Mouse (Mus musculus) lung, adult 2 months (tissue): Measurements from ENCODE around the gene Ms4a4b. TPM values are rescaled to one million over a fixed set of nuclear protein-coding genes. Genes with fewer than 3 reads are reported as not detected.
"Not testable (repeated sequence)": the region's sequence is repeated elsewhere in the genome, so short reads cannot be mapped to it uniquely, and the experiment has no call there.

ENCODE experiments used
- DNase-seq: peaks from one replicate; pipeline ENCODE4 v3.0.0; 2022
- H3K4me1 ChIP-seq: fragments of 200-500 bp; 2 replicates; pipeline ENCODE4 v1.6.1; 2011; ENCODE audit warnings: low read length; ENCODE audit not compliant: control insufficient read depth, insufficient read depth
- H3K4me3 ChIP-seq: fragments of 200-500 bp; replicated peaks from 2 replicates; pipeline ENCODE3; 2011; ENCODE audit warnings: low read depth, mild to moderate bottlenecking, control low read depth, low read length; ENCODE audit errors: extremely low read depth
- CTCF ChIP-seq: fragments of 200-500 bp; IDR thresholded peaks from 2 replicates; pipeline ENCODE4 v1.5.1; 2011; ENCODE audit warnings: mild to moderate bottlenecking, low read length, control low read depth; ENCODE audit not compliant: insufficient read depth
- POLR2A ChIP-seq: fragments of 200-500 bp; IDR thresholded peaks from 2 replicates; pipeline ENCODE4 v1.6.1; 2011; ENCODE audit warnings: low read depth, mild to moderate bottlenecking, control low read depth, low read length, borderline replicate concordance; ENCODE audit errors: extremely low read depth
- WGBS: fragments of 180-500 bp; shearing (Covaris S2); methylation state at CpG from one replicate; pipeline ENCODE4 v1.1.7; 2018; 5-methylcytosine and 5-hydroxymethylcytosine counted together
- polyA plus RNA-seq: library from polyadenylated mRNA; depleted of rRNA; stranded (reverse); fragments of >200 nt; gene quantifications from 2 replicates; pipeline ENCODE4 v1.2.3, GENCODE M21; 2012; rRNA removed

Ms4a4b gene
- 4.3 and 8.7 TPM in 2 replicates for polyA plus RNA-seq

GRCm38 (mm10) chr19:11443338-11443737 is at the start of gene Ms4a4b:
TSS of gene Ms4a4b (plus strand) at chr19:11443553.
- H3K4me1 ChIP-seq = no peaks in the 10 kb centered on the region
- DNase-seq = no peak
- TF ChIP-seq POLR2A (no peak), CTCF (no peak)
- peak within 1 kb of the TSS; percentile 24 for H3K4me3 ChIP-seq

GRCm38 (mm10) chr19:11395769-11396168 is 47.6 kb upstream of the Ms4a4b start:
- DNase-seq = no peak
- TF ChIP-seq POLR2A = no peak
- no peak for TF ChIP-seq CTCF
- Histone ChIP-seq H3K4me1 (no peaks in the 10 kb centered on the region), H3K4me3 (no peak overlapping the region)

GRCm38 (mm10) chr19:11404527-11404926 is 38.8 kb upstream of the Ms4a4b start, which contains the start of gene Ms4a4c:
TSS of gene Ms4a4c (plus strand) at chr19:11404770.
- H3K4me1 ChIP-seq = no peaks in the 10 kb centered on the region
- H3K4me3 ChIP-seq = no peak within 1 kb of the TSS
- 77% methylated on average over 3 of the region's 3 CpGs for WGBS
- TF ChIP-seq POLR2A (no peak), CTCF (no peak)
- DNase-seq = no peak

GRCm38 (mm10) chr19:11407428-11407827 is 35.9 kb upstream of the Ms4a4b start:
- Histone ChIP-seq H3K4me1 (no peaks in the 10 kb centered on the region), H3K4me3 (no peak overlapping the region)
- TF ChIP-seq POLR2A (no peak), CTCF (no peak)
- no peak for DNase-seq

- 92% methylated on average over 1 of the region's 1 CpGs for WGBS
- Histone ChIP-seq H3K4me3 (no peak overlapping the region), H3K4me1 (no peaks in the 10 kb centered on the region)
- DNase-seq = no peak
- TF ChIP-seq CTCF = no peak
- TF ChIP-seq POLR2A = no peak
Observed at GRCm38 (mm10) chr19:11408591-11408990, 34.8 kb upstream of the Ms4a4b start.

GRCm38 (mm10) chr19:11411640-11412039 is 31.7 kb upstream of the Ms4a4b start:
- 71% methylated on average over 1 of the region's 1 CpGs for WGBS
- no peak overlapping the region for H3K4me3 ChIP-seq
- no peak for DNase-seq
- H3K4me1 ChIP-seq = no peaks in the 10 kb centered on the region; the same call in 1 of the 2 replicates
- TF ChIP-seq CTCF = no peak
- TF ChIP-seq POLR2A = no peak

- Histone ChIP-seq H3K4me3 (no peak overlapping the region), H3K4me1 (no peaks in the 10 kb centered on the region; the same call in 1 of the 2 replicates)
- no peak for DNase-seq
- 77% methylated on average over 1 of the region's 1 CpGs for WGBS
- TF ChIP-seq CTCF = no peak
- TF ChIP-seq POLR2A = no peak
Observed at GRCm38 (mm10) chr19:11414084-11414483, 29.3 kb upstream of the Ms4a4b start.

GRCm38 (mm10) chr19:11415581-11415980 is 27.8 kb upstream of the Ms4a4b start:
- no peaks in the 10 kb centered on the region; the same call in 1 of the 2 replicates for H3K4me1 ChIP-seq
- 54% methylated on average over 3 of the region's 3 CpGs for WGBS
- TF ChIP-seq POLR2A (no peak), CTCF (no peak)
- H3K4me3 ChIP-seq = no peak overlapping the region
- no peak for DNase-seq

- DNase-seq, H3K4me1 ChIP-seq: not testable (repeated sequence)
- WGBS = 74% methylated on average over 3 of the region's 3 CpGs
Observed at GRCm38 (mm10) chr19:11418865-11419264, 24.5 kb upstream of the Ms4a4b start.

GRCm38 (mm10) chr19:11431209-11431608 is 12.1 kb upstream of the Ms4a4b start:
- DNase-seq, H3K4me3 ChIP-seq, H3K4me1 ChIP-seq: not testable (repeated sequence)
- WGBS = 70% methylated on average over 1 of the region's 1 CpGs

More at GRCm38 (mm10) chr19:11418865-11419264, 24.5 kb upstream of the Ms4a4b start:
- H3K4me3 ChIP-seq = not testable (repeated sequence)
